Mouse (Mus musculus) fibroblast of lung, adult 2 months (primary cell): ENCODE measurements at regions not wholly inside any gene's neighbourhood (a gene's known extent, or its start where the extent isn't known, plus 50 kb on each side); places are given as distances from the start of the nearest gene placed in this dataset.

Source experiments
- DNase-seq: peaks from one replicate; pipeline ENCODE4 v3.0.0-alpha.2; 2011; ENCODE audit warnings: low read depth

DNA sequence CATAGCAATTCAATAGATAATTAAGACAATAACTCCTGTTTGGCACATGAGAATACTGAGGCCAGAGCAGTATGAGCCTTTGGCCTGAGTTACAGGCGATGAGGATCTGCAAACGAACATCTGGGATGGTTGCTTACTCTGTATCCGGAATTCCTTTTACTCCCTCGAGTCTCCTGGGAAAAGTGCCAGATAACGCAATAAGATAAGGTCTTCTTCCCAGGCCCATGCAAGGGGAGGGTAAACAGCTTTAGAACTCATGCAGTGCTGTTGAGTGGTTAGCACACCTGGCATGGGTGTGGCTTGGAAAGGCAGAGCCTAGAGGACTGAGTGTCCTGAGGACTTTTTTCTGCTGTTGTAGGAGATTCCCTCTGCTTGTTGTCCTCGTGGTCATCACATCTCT lies 598.2 kb downstream of the 9430069I07Rik start:
- peak; percentile 2 for DNase-seq

DNA sequence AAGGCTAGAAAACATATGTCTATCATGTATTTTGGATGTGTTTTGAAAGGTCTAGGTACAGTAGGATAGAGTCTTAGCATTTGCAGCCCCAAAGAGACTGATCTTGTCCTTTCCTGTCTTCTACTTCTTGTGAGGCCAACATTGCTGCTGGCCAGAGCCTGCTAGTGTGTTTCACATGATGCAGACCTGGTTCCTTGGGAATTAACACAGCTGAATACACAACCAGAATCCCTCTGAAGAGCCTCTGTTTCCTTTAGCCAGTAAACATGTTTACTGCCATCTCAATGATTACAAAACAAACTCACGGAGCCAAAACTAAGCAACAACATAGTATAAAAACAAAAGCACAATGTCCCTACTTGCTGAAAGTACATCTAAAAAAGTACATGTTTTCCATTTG lies 598.9 kb downstream of the 9430069I07Rik start:
- DNase-seq: no peak
